Mouse (Mus musculus): ENCODE data around the gene Tex29.

GRCm38 (mm10) chr8:11841571-11841970 lies 1.3 kb downstream of the Tex29 start:
- TF ChIP-seq MYOG (IDR thresholded peaks at IDR 0.05; ENCODE audit: control insufficient read depth in 1 of 3, insufficient read depth in 1 of 3, insufficient read length in 2 of 3, low read depth in 2 of 3) (no peak), SRF (IDR thresholded peaks at IDR 0.05; ENCODE audit: control insufficient read depth, insufficient read length, low read depth) (no peak), POLR2A (IDR thresholded peaks at IDR 0.05; ENCODE audit: insufficient read length, low read depth) (no peak), CEBPB (IDR thresholded peaks at IDR 0.05; ENCODE audit: insufficient read depth, poor library complexity, severe bottlenecking) (no peak), TCF12 (IDR thresholded peaks at IDR 0.05; ENCODE audit: insufficient read depth, poor library complexity, severe bottlenecking) (no peak), MYOD1 (IDR thresholded peaks at IDR 0.05; ENCODE audit: control insufficient read depth in 1 of 3, insufficient read length in 2 of 3, low read depth in 2 of 3) (no peak), REST (IDR thresholded peaks at IDR 0.05; ENCODE audit: insufficient read depth, insufficient read length) (no peak)
